Mouse (Mus musculus) brain, embryonic 14.5 days (tissue): ENCODE data around the gene Actl6b.

Experiments
- CTCF ChIP-seq: fragments of 200-500 bp; IDR thresholded peaks from 2 replicates; pipeline ENCODE4 v1.5.1; 2012; ENCODE audit warnings: inconsistent platforms, mild to moderate bottlenecking, moderate library complexity, borderline replicate concordance; ENCODE audit not compliant: insufficient read depth, insufficient read length; ENCODE audit errors: extremely low read depth
- POLR2A ChIP-seq: fragments of 200-500 bp; IDR thresholded peaks from 2 replicates; pipeline ENCODE4 v1.6.1; 2012; ENCODE audit warnings: mild to moderate bottlenecking, inconsistent platforms, borderline replicate concordance; ENCODE audit not compliant: poor library complexity, insufficient read depth, insufficient read length, severe bottlenecking; ENCODE audit errors: extremely low read depth

DNA sequence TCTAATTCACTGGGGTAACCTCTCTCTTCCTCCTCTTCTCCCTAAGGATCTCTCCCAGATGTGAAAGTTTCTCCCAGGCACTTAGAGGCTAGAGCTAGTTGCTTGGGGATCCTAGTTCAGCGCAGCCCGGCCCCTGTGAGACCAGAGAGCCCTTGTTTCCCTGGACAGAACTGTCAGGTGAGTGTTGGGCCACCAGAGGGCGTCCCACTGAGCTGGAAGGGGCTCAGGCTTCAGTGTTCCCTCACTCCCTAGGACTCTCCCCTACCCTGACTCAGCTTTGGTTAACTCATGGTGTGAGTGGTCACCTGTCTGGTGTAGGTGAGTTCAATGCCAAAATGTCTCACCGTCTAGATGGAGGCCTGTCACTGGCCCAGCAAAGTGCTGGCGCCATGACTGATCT lies 34.9 kb upstream of the Actl6b start, which contains the start of gene Gigyf1:
- peak; percentile 56 for TF ChIP-seq CTCF
- TF ChIP-seq POLR2A: no peak
